ENCODE assay signal across 7 mouse cellular contexts in the genomic region with DNA sequence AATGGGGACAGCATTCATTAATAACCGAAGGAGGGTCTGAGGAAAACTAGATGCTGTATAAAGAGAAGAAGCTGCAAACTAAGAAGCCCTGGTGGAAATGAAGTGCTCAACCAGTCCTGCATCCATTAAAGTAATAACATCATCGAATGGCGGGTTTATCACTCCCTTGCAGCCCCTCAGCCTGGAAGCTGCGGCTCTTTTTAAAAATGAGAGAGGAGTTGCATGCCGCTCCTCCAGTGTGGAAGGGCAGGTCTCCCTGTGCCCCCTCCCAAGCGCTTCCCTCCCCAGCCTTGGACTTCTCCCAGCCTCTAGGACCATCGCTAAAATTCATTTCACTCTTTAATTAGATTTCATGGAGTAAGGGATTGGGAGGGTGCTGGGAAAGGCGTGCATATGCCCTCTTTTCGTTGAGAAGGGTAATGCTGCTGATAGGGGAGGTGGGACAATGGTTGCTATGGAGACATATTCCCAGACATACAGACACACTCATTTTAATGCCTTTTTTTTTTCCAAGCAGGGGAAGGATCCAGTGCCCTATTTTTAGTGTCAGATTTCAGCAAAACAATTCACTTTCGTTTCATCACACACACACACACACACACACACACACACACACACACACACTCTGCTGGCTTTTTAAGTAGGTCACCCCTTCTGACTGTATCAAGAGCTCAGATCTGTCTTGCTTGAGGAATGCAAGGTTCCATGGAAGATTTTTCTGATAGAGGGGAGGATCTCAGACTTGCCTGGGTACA. TPM values are rescaled to one million over a fixed set of nuclear protein-coding genes. Genes with fewer than 3 reads are reported as not detected.
DNase-seq lines count a peak whose midpoint lies in the region; ATAC-seq and TF ChIP-seq lines count a peak whose summit lies in the region.

No protein-coding gene starts in this region.

- whole genome bisulfite sequencing in embryonic facial prominence, embryonic 11.5 days, result 59% methylated on average over 10 of the region's 10 CpGs
- WGBS in hindbrain, embryonic 12.5 days, result 33% methylated on average over 10 of the region's 10 CpGs
- WGBS in lung, postnatal 0 days, result 37% methylated on average over 10 of the region's 10 CpGs
- WGBS in stomach, embryonic 15.5 days, result 27% methylated on average over 10 of the region's 10 CpGs

- no peaks in the 10 kb centered on the region for H3K4me1 ChIP-seq in embryonic facial prominence, embryonic 11.5 days (ENCODE audit: control insufficient read depth, insufficient read depth, low read length)
- H3K4me1 ChIP-seq in hindbrain, embryonic 12.5 days, result peaks cover 25% of the 10 kb centered on the region
- no peaks in the 10 kb centered on the region for H3K4me1 ChIP-seq in lung, postnatal 0 days (ENCODE audit: insufficient read depth, low read depth, low read length)
- H3K4me1 ChIP-seq in stomach, embryonic 15.5 days, result no peaks in the 10 kb centered on the region

- H3K36me3 ChIP-seq in embryonic facial prominence, embryonic 11.5 days (replicated peaks; ENCODE audit: control insufficient read depth, insufficient read depth, low read depth, low read length), result no peaks in the 10 kb centered on the region
- H3K36me3 ChIP-seq in hindbrain, embryonic 12.5 days, result no peaks in the 10 kb centered on the region
- H3K36me3 ChIP-seq in lung, postnatal 0 days (ENCODE audit: insufficient read depth, low read length), result no peaks in the 10 kb centered on the region
- H3K36me3 ChIP-seq in stomach, embryonic 15.5 days, result no peaks in the 10 kb centered on the region

- DNase-seq in layer of hippocampus, adult 9-11 months, result peak; percentile 21
- DNase-seq in layer of hippocampus, postnatal 36 days, result no peak
- DNase-seq in embryonic facial prominence, embryonic 11.5 days (ENCODE audit: low spot score), result peak; percentile 43
- DNase-seq in lung, postnatal 0 days (ENCODE audit: low spot score), result peak; percentile 44
- DNase-seq in spleen, postnatal 14 days (ENCODE audit: low spot score in 2 of 2), result no peak

- H3K27me3 ChIP-seq in embryonic facial prominence, embryonic 11.5 days (ENCODE audit: control insufficient read depth, insufficient read depth, low read length), result no peaks in the 10 kb centered on the region
- no peaks in the 10 kb centered on the region for H3K27me3 ChIP-seq in hindbrain, embryonic 12.5 days
- no peaks in the 10 kb centered on the region for H3K27me3 ChIP-seq in lung, postnatal 0 days (replicated peaks; ENCODE audit: insufficient read depth, low read length)
- H3K27me3 ChIP-seq in stomach, embryonic 15.5 days (replicated peaks), result 0 out of 2 replicates have a peak, but pooled peaks cover 3% of the 10 kb centered on the region

- peak; percentile 39; the same call in 1 of the 2 replicates for ATAC-seq in embryonic facial prominence, embryonic 11.5 days (replicated peaks; ENCODE audit: insufficient number of reproducible peaks, low FRiP score, low TSS enrichment, low read depth)
- ATAC-seq in hindbrain, embryonic 12.5 days (ENCODE audit: low FRiP score), result peak; percentile 85
- ATAC-seq in lung, postnatal 0 days, result peak; percentile 41
- ATAC-seq in stomach, embryonic 15.5 days (ENCODE audit: insufficient read depth, low FRiP score, low read depth), result no peak

- no peaks in the 10 kb centered on the region for H3K9me3 ChIP-seq in embryonic facial prominence, embryonic 11.5 days (replicated peaks; ENCODE audit: control insufficient read depth, low read length)
- no peaks in the 10 kb centered on the region for H3K9me3 ChIP-seq in hindbrain, embryonic 12.5 days (replicated peaks)
- no peaks in the 10 kb centered on the region for H3K9me3 ChIP-seq in lung, postnatal 0 days (ENCODE audit: low read length)
- no peaks in the 10 kb centered on the region for H3K9me3 ChIP-seq in stomach, embryonic 15.5 days

- no peak overlapping the region for H3K4me3 ChIP-seq in embryonic facial prominence, embryonic 11.5 days (ENCODE audit: low read depth, low read length)
- H3K4me3 ChIP-seq in hindbrain, embryonic 12.5 days, result 0 out of 2 replicates have a peak overlapping the region, but pooled peaks have one; percentile 3
- H3K4me3 ChIP-seq in lung, postnatal 0 days (ENCODE audit: low read depth, low read length), result no peak overlapping the region; the same call in 1 of the 2 replicates
- no peak overlapping the region for H3K4me3 ChIP-seq in stomach, embryonic 15.5 days (replicated peaks)

- TF ChIP-seq EP300 in lung, postnatal 0 days (IDR thresholded peaks at IDR 0.05), result no peak; the same call in 1 of the 2 replicates

- no peak overlapping the region for H3K4me2 ChIP-seq in embryonic facial prominence, embryonic 11.5 days (ENCODE audit: low read depth, low read length)
- peak overlapping the region; percentile 40 for H3K4me2 ChIP-seq in hindbrain, embryonic 12.5 days (replicated peaks)
- peak overlapping the region; percentile 22; the same call in 1 of the 2 replicates for H3K4me2 ChIP-seq in lung, postnatal 0 days (replicated peaks; ENCODE audit: low read depth, low read length)
- peak overlapping the region; percentile 38; the same call in 1 of the 2 replicates for H3K4me2 ChIP-seq in stomach, embryonic 15.5 days

- no peak overlapping the region for H3K9ac ChIP-seq in embryonic facial prominence, embryonic 11.5 days (replicated peaks; ENCODE audit: low read length)
- no peak overlapping the region for H3K9ac ChIP-seq in hindbrain, embryonic 12.5 days
- no peak overlapping the region for H3K9ac ChIP-seq in lung, postnatal 0 days (replicated peaks; ENCODE audit: low read depth)
- no peak overlapping the region for H3K9ac ChIP-seq in stomach, embryonic 15.5 days

- no peak for TF ChIP-seq CTCF in lung, postnatal 0 days (IDR thresholded peaks at IDR 0.05)

- H3K27ac ChIP-seq in embryonic facial prominence, embryonic 11.5 days (replicated peaks; ENCODE audit: low read depth, low read length), result no peak overlapping the region
- H3K27ac ChIP-seq in hindbrain, embryonic 12.5 days, result peak overlapping the region; percentile 78
- no peak overlapping the region for H3K27ac ChIP-seq in lung, postnatal 0 days (ENCODE audit: low read length)
- H3K27ac ChIP-seq in stomach, embryonic 15.5 days, result no peak overlapping the region

RNA-seq across cellular contexts. Expression of a gene that starts 35.4 kb away (rescaled TPM):
- total RNA-seq in layer of hippocampus, postnatal 36 days (2021), result 10 to 100 TPM in 1 of 2 experiments, 1 to 10 TPM in 1; 9.4 to 12.1 TPM
- 4.8 and 6.5 TPM in 2 replicates for polyA plus RNA-seq in embryonic facial prominence, embryonic 11.5 days (2014; fragmentation: Nextera tagmentation; extraction: Ambion mirVana)
- polyA plus RNA-seq in hindbrain, embryonic 12.5 days (2016; fragmentation: Nextera tagmentation; extraction: Ambion mirVana), result 3.2 and 3.6 TPM in 2 replicates
- 10.2 and 10.5 TPM in 2 replicates for polyA plus RNA-seq in lung, postnatal 0 days (2015; fragmentation: Nextera tagmentation; extraction: Ambion mirVana)
- 5.2 and 6.0 TPM in 2 replicates for polyA plus RNA-seq in stomach, embryonic 15.5 days (2015; fragmentation: Nextera tagmentation; extraction: Ambion mirVana)

Comparison
In these comparisons a context has a peak if more than half of its experiments do, and no peak if none do; other contexts are left out.
1. DNase-seq: peak in layer of hippocampus, adult 9-11 months (single experiment), embryonic facial prominence, embryonic 11.5 days (single experiment) and lung, postnatal 0 days (single experiment); none in layer of hippocampus, postnatal 36 days (0 of 2) and spleen, postnatal 14 days (0 of 2).